Mouse (Mus musculus): ENCODE measurements around the gene Srgap3. TPM values are rescaled to one million over a fixed set of nuclear protein-coding genes. Genes with fewer than 3 reads are reported as not detected.

The Srgap3 gene
- 6.9 and 9.6 TPM in 2 replicates for total RNA-seq (2017)

GRCm38 (mm10) chr6:112946895-112947436, at the start of gene Srgap3:
Gene Srgap3, minus strand, starts transcription at chr6:112947266.
- ATAC-seq (replicated peaks in 1 of 2; ENCODE audit: insufficient read depth in 1 of 2, low FRiP score in 2 of 2, low TSS enrichment in 1 of 2, low read depth in 1 of 2, poor library complexity in 2 of 2, severe bottlenecking in 2 of 2), result peak; percentile 91 to 92

- no peak for ATAC-seq (replicated peaks in 1 of 2; ENCODE audit: insufficient read depth in 1 of 2, low FRiP score in 2 of 2, low TSS enrichment in 1 of 2, low read depth in 1 of 2, poor library complexity in 2 of 2, severe bottlenecking in 2 of 2)
Observed at GRCm38 (mm10) chr6:112995708-112996107, 48.6 kb upstream of the Srgap3 start.

GRCm38 (mm10) chr6:112990119-112990518, 43.1 kb upstream of the Srgap3 start:
- ATAC-seq (replicated peaks in 1 of 2; ENCODE audit: insufficient read depth in 1 of 2, low FRiP score in 2 of 2, low TSS enrichment in 1 of 2, low read depth in 1 of 2, poor library complexity in 2 of 2, severe bottlenecking in 2 of 2), result no peak

GRCm38 (mm10) chr6:112985362-112986314, 38.6 kb upstream of the Srgap3 start:
- ATAC-seq (replicated peaks in 1 of 2; ENCODE audit: insufficient read depth in 1 of 2, low FRiP score in 2 of 2, low TSS enrichment in 1 of 2, low read depth in 1 of 2, poor library complexity in 2 of 2, severe bottlenecking in 2 of 2), result no peak

GRCm38 (mm10) chr6:112982241-112982640, 35.2 kb upstream of the Srgap3 start:
- no peak for ATAC-seq (replicated peaks in 1 of 2; ENCODE audit: insufficient read depth in 1 of 2, low FRiP score in 2 of 2, low TSS enrichment in 1 of 2, low read depth in 1 of 2, poor library complexity in 2 of 2, severe bottlenecking in 2 of 2)

- no peak for ATAC-seq (replicated peaks in 1 of 2; ENCODE audit: insufficient read depth in 1 of 2, low FRiP score in 2 of 2, low TSS enrichment in 1 of 2, low read depth in 1 of 2, poor library complexity in 2 of 2, severe bottlenecking in 2 of 2)
Observed at GRCm38 (mm10) chr6:112978947-112979346, 31.9 kb upstream of the Srgap3 start.

- ATAC-seq (replicated peaks in 1 of 2; ENCODE audit: insufficient read depth in 1 of 2, low FRiP score in 2 of 2, low TSS enrichment in 1 of 2, low read depth in 1 of 2, poor library complexity in 2 of 2, severe bottlenecking in 2 of 2), result no peak
Observed at GRCm38 (mm10) chr6:112977246-112977645, 30.2 kb upstream of the Srgap3 start.

- ATAC-seq (replicated peaks in 1 of 2; ENCODE audit: insufficient read depth in 1 of 2, low FRiP score in 2 of 2, low TSS enrichment in 1 of 2, low read depth in 1 of 2, poor library complexity in 2 of 2, severe bottlenecking in 2 of 2), result no peak
Observed at GRCm38 (mm10) chr6:112976541-112976940, 29.5 kb upstream of the Srgap3 start.

- ATAC-seq (replicated peaks in 1 of 2; ENCODE audit: insufficient read depth in 1 of 2, low FRiP score in 2 of 2, low TSS enrichment in 1 of 2, low read depth in 1 of 2, poor library complexity in 2 of 2, severe bottlenecking in 2 of 2), result no peak
Observed at GRCm38 (mm10) chr6:112976136-112976535, 29.1 kb upstream of the Srgap3 start.

GRCm38 (mm10) chr6:112973786-112974720, 27.0 kb upstream of the Srgap3 start:
- no peak for ATAC-seq (replicated peaks in 1 of 2; ENCODE audit: insufficient read depth in 1 of 2, low FRiP score in 2 of 2, low TSS enrichment in 1 of 2, low read depth in 1 of 2, poor library complexity in 2 of 2, severe bottlenecking in 2 of 2)

GRCm38 (mm10) chr6:112972858-112973631, 26.0 kb upstream of the Srgap3 start:
- ATAC-seq (replicated peaks in 1 of 2; ENCODE audit: insufficient read depth in 1 of 2, low FRiP score in 2 of 2, low TSS enrichment in 1 of 2, low read depth in 1 of 2, poor library complexity in 2 of 2, severe bottlenecking in 2 of 2), result peak; percentile 75 to 81

GRCm38 (mm10) chr6:112972127-112972526, 25.1 kb upstream of the Srgap3 start:
- ATAC-seq (replicated peaks in 1 of 2; ENCODE audit: insufficient read depth in 1 of 2, low FRiP score in 2 of 2, low TSS enrichment in 1 of 2, low read depth in 1 of 2, poor library complexity in 2 of 2, severe bottlenecking in 2 of 2), result no peak

- ATAC-seq (replicated peaks in 1 of 2; ENCODE audit: insufficient read depth in 1 of 2, low FRiP score in 2 of 2, low TSS enrichment in 1 of 2, low read depth in 1 of 2, poor library complexity in 2 of 2, severe bottlenecking in 2 of 2), result 0 out of 4 replicates have a peak, but pooled peaks of 1 of the 2 experiments have one; percentile 5
Observed at GRCm38 (mm10) chr6:112971116-112971768, 24.2 kb upstream of the Srgap3 start.

GRCm38 (mm10) chr6:112967359-112967758, 20.3 kb upstream of the Srgap3 start:
- no peak for ATAC-seq (replicated peaks in 1 of 2; ENCODE audit: insufficient read depth in 1 of 2, low FRiP score in 2 of 2, low TSS enrichment in 1 of 2, low read depth in 1 of 2, poor library complexity in 2 of 2, severe bottlenecking in 2 of 2)

GRCm38 (mm10) chr6:112958360-112958759, 11.3 kb upstream of the Srgap3 start:
- ATAC-seq (replicated peaks in 1 of 2; ENCODE audit: insufficient read depth in 1 of 2, low FRiP score in 2 of 2, low TSS enrichment in 1 of 2, low read depth in 1 of 2, poor library complexity in 2 of 2, severe bottlenecking in 2 of 2), result no peak

- no peak for ATAC-seq (replicated peaks in 1 of 2; ENCODE audit: insufficient read depth in 1 of 2, low FRiP score in 2 of 2, low TSS enrichment in 1 of 2, low read depth in 1 of 2, poor library complexity in 2 of 2, severe bottlenecking in 2 of 2)
Observed at GRCm38 (mm10) chr6:112957583-112958280, 10.7 kb upstream of the Srgap3 start.
